Mouse (Mus musculus): ENCODE measurements around the gene Gm5426. TPM values are rescaled to one million over a fixed set of nuclear protein-coding genes. Genes with fewer than 3 reads are reported as not detected.
A peak's percentile ranks its signal among the peaks of the same experiment; 100 is the strongest.
"Not testable (repeated sequence)": the region's sequence is repeated elsewhere in the genome, so short reads cannot be mapped to it uniquely, and the experiment has no call there.

Gm5426 gene
- polyA plus RNA-seq, 1 experiment from 2014 or later: not detected

DNA sequence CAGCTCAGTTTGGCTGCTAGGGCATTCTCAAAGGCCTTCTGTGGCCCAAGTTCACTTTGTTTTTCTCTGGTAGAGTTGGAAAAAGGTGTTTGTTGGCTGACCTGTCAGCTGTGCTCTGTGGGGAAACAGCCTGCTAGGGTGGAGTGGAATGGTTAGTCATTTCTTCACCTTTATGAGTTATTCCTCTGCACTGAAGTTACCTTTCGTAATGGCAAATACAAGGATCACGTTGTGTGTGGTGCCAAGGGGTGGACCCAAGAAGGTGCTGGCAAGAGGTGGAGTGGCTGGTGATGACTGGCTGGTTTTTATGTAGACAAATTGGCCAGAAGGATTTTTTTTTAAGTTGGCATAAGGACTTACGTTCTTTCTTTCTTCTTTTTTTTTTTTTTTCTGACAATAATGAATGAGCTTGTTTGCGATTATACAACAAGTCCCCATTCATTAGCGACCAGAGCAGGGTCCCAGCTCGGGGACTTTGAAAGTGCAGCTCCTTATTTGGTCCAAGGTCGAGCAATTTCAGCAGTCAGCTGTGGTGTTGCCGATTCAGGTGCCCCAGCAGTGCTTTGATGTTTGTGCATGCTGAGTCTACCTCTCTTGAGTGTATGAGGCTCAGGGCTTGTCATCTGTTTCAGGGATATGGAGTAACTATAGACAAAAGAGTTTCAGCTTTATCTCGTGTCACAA lies 10.5 kb upstream of the Gm5426 start:
- no peaks in the 10 kb centered on the region for H3K9me3 ChIP-seq (replicated peaks; ENCODE audit: control insufficient read depth, low read length)
- WGBS (ENCODE audit: insufficient replicate concordance): 59% methylated on average over 9 of the region's 9 CpGs
- H3K27ac ChIP-seq (ENCODE audit: low read length): no peak overlapping the region

DNA sequence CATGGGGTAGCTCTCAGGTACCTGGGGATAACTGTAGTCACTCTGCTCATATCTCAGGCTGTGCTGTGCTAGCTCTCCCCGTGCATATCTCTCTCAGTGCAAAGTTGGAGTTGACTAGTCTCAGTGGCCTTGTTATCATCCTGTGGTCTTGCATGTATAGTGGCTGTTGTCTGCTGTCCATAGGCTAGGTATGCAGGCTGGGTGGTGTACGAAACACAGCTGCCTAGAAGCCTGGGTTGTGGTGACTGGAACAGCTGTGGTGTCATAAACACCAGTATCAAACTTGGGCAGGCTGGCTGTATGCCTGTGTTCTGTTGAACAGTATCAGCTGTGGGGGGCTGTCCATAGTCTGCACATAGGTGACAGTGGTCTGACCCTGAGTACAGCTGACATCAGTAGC lies 7.2 kb upstream of the Gm5426 start:
- Histone ChIP-seq H3K4me1 (ENCODE audit: control insufficient read depth, low read depth, low read length) (peaks cover 3% of the 10 kb centered on the region), H3K36me3 (ENCODE audit: control insufficient read depth, insufficient read depth) (no peaks in the 10 kb centered on the region), H3K4me3 (ENCODE audit: low read depth, low read length) (no peak overlapping the region), H3K27me3 (ENCODE audit: control insufficient read depth, insufficient read depth, low read depth, low read length) (no peaks in the 10 kb centered on the region), H3K9me3 (replicated peaks; ENCODE audit: control insufficient read depth, low read length) (no peaks in the 10 kb centered on the region), H3K9ac (ENCODE audit: low read depth, low read length) (no peak overlapping the region), H3K27ac (ENCODE audit: low read length) (no peak overlapping the region), H3K4me2 (ENCODE audit: low read depth, low read length) (no peak overlapping the region)
- 0 out of 2 replicates have a peak, but pooled peaks have one; percentile 21 for ATAC-seq (ENCODE audit: low read depth)
- 25% methylated on average over 2 of the region's 2 CpGs for WGBS (ENCODE audit: insufficient replicate concordance)

More for the DNA sequence above, 10.5 kb upstream of the Gm5426 start:
- no peak overlapping the region for H3K9ac ChIP-seq (ENCODE audit: low read depth, low read length)
- H3K4me1 ChIP-seq (ENCODE audit: control insufficient read depth, low read depth, low read length): peaks cover 4% of the 10 kb centered on the region
- H3K36me3 ChIP-seq (ENCODE audit: control insufficient read depth, insufficient read depth): no peaks in the 10 kb centered on the region
- H3K27me3 ChIP-seq (ENCODE audit: control insufficient read depth, insufficient read depth, low read depth, low read length): no peaks in the 10 kb centered on the region
- no peak overlapping the region for H3K4me2 ChIP-seq (ENCODE audit: low read depth, low read length)
- no peak for ATAC-seq (ENCODE audit: low read depth)
- H3K4me3 ChIP-seq (ENCODE audit: low read depth, low read length): no peak overlapping the region

DNA sequence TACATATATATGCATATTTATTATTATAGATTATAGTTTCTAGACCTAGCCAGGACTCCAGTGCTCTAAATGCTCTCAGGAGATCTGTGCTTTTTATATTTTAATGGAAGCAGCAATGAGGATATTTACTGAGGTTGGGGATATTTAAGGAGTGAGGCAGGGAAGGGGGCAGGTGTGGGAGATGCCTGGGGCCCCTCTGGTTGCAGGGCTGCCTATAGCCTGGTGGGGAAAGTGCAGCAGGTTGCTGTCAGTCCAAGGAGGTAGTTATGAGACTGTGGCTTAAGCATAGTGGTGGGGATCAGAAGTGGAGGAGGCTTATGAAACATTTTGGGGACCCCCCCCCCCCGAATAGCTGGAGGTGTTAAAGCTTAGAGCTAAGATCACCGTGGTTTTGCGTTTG lies 6.0 kb upstream of the Gm5426 start:
- H3K4me2 ChIP-seq (ENCODE audit: low read depth, low read length): no peak overlapping the region
- 68% methylated on average over 3 of the region's 3 CpGs for WGBS (ENCODE audit: insufficient replicate concordance)
- ATAC-seq (ENCODE audit: low read depth): no peak
- H3K36me3 ChIP-seq (ENCODE audit: control insufficient read depth, insufficient read depth): no peaks in the 10 kb centered on the region
- H3K9ac ChIP-seq (ENCODE audit: low read depth, low read length): no peak overlapping the region
- no peaks in the 10 kb centered on the region; the same call in 1 of the 2 replicates for H3K4me1 ChIP-seq (ENCODE audit: control insufficient read depth, low read depth, low read length)
- no peak overlapping the region for H3K27ac ChIP-seq (ENCODE audit: low read length)
- H3K4me3 ChIP-seq (ENCODE audit: low read depth, low read length): no peak overlapping the region
- H3K9me3 ChIP-seq (replicated peaks; ENCODE audit: control insufficient read depth, low read length): no peaks in the 10 kb centered on the region
- H3K27me3 ChIP-seq (ENCODE audit: control insufficient read depth, insufficient read depth, low read depth, low read length): no peaks in the 10 kb centered on the region

DNA sequence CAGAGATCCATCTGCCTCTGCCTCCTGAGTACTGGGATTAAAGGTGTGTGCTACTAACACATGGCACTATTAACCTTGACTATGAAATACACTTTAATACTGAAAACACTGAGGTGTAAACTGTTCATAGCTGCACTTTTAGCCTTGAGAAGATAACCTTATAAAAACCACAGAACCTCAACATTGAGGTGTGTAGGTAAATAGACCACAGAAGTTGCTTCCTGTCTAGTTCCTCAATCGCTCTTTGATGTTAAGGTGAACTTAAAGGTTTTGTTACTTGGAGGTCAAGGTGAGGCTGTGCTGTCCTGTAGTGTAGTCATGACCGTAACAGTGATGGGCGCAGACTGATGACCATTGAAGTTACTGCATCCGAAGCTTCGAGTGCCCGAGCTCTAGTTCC lies 5.3 kb upstream of the Gm5426 start:
- ATAC-seq (ENCODE audit: low read depth): no peak
- 72% methylated on average over 6 of the region's 6 CpGs for WGBS (ENCODE audit: insufficient replicate concordance)

DNA sequence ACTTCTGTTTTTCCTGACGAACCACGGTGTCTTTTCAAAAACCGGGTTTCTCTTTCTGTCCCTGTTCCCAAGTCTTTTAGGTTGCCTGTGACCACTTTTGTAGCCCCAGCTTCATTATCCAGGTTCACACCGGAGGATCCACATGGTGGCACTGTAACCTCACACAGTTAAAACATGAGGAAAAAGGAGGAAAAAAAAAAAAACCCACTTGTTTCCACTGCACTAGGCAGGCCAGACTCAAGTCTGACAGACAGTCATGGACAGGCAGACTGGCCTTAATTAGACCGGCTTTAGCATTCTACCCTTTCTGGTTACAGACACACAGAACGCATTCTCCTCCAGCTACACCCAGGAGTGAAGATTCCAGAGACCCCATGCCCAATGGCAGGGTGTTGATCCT lies 4.2 kb upstream of the Gm5426 start:
- Histone ChIP-seq H3K27me3 (ENCODE audit: control insufficient read depth, insufficient read depth, low read depth, low read length) (no peaks in the 10 kb centered on the region), H3K4me2 (ENCODE audit: low read depth, low read length) (no peak overlapping the region), H3K9me3 (replicated peaks; ENCODE audit: control insufficient read depth, low read length) (no peaks in the 10 kb centered on the region), H3K4me1 (ENCODE audit: control insufficient read depth, low read depth, low read length) (no peaks in the 10 kb centered on the region), H3K9ac (ENCODE audit: low read depth, low read length) (no peak overlapping the region), H3K4me3 (ENCODE audit: low read depth, low read length) (no peak overlapping the region), H3K36me3 (ENCODE audit: control insufficient read depth, insufficient read depth) (no peaks in the 10 kb centered on the region), H3K27ac (ENCODE audit: low read length) (no peak overlapping the region)
- WGBS (ENCODE audit: insufficient replicate concordance): 18% methylated on average over 6 of the region's 6 CpGs
- ATAC-seq (ENCODE audit: low read depth): no peak

More for the DNA sequence above, 5.3 kb upstream of the Gm5426 start:
- Histone ChIP-seq H3K9ac (ENCODE audit: low read depth, low read length) (no peak overlapping the region), H3K27ac (ENCODE audit: low read length) (no peak overlapping the region), H3K27me3 (ENCODE audit: control insufficient read depth, insufficient read depth, low read depth, low read length) (no peaks in the 10 kb centered on the region), H3K9me3 (replicated peaks; ENCODE audit: control insufficient read depth, low read length) (no peaks in the 10 kb centered on the region), H3K36me3 (ENCODE audit: control insufficient read depth, insufficient read depth) (no peaks in the 10 kb centered on the region), H3K4me1 (ENCODE audit: control insufficient read depth, low read depth, low read length) (no peaks in the 10 kb centered on the region), H3K4me2 (ENCODE audit: low read depth, low read length) (no peak overlapping the region), H3K4me3 (ENCODE audit: low read depth, low read length) (no peak overlapping the region)

DNA sequence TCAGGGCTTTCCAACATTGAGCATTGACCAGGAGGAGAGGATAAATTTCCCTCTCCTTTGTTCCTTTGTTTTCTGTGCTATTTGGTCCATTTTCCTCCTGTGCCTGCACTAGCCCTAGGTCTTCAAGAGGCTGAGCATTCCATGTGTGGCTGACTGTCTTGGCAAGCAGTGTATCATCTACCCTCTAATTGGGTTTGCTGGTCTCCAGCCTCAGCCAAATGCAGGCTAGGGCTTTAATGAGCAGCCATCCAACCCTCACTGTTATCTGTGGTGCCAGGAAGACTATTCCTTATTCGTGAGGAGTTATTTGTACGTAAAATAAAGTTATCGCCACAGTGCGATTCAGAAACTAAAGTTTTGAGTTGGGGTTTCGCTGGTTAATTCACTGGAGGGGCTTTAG lies 2.2 kb downstream of the Gm5426 start:
- no peaks in the 10 kb centered on the region for H3K4me1 ChIP-seq (ENCODE audit: control insufficient read depth, low read depth, low read length)
- no peak for ATAC-seq (ENCODE audit: low read depth)
- no peaks in the 10 kb centered on the region for H3K27me3 ChIP-seq (ENCODE audit: control insufficient read depth, insufficient read depth, low read depth, low read length)
- no peak overlapping the region for H3K4me3 ChIP-seq (ENCODE audit: low read depth, low read length)
- no peaks in the 10 kb centered on the region for H3K36me3 ChIP-seq (ENCODE audit: control insufficient read depth, insufficient read depth)
- no peaks in the 10 kb centered on the region for H3K9me3 ChIP-seq (replicated peaks; ENCODE audit: control insufficient read depth, low read length)
- H3K4me2 ChIP-seq (ENCODE audit: low read depth, low read length): no peak overlapping the region
- H3K27ac ChIP-seq (ENCODE audit: low read length): no peak overlapping the region
- 68% methylated on average over 5 of the region's 5 CpGs for WGBS (ENCODE audit: insufficient replicate concordance)
- H3K9ac ChIP-seq (ENCODE audit: low read depth, low read length): no peak overlapping the region

DNA sequence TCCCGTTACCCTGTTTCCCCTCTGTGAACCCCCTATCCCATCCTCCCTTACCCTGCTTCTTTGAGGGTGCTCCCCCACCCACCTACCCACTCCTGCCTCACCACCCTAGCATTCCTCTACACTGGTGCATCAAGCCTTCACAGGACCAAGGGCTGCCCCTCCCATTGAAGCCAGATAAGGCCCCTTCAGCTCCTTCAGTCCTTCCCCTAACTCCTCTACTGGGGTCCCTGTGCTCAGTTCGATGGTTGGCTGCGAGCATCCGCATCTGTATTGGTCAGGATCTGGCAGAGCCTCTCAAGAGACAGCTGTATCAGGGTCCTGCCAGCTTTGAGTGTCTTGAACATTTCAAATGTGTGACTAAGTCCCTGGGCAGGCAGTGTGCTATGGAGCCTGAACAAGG lies 2.9 kb downstream of the Gm5426 start:
- H3K27me3 ChIP-seq (ENCODE audit: control insufficient read depth, insufficient read depth, low read depth, low read length); H3K4me3 ChIP-seq (ENCODE audit: low read depth, low read length); H3K27ac ChIP-seq (ENCODE audit: low read length); H3K9ac ChIP-seq (ENCODE audit: low read depth, low read length); H3K4me1 ChIP-seq (ENCODE audit: control insufficient read depth, low read depth, low read length); H3K4me2 ChIP-seq (ENCODE audit: low read depth, low read length); H3K36me3 ChIP-seq (ENCODE audit: control insufficient read depth, insufficient read depth); ATAC-seq (ENCODE audit: low read depth); H3K9me3 ChIP-seq (replicated peaks; ENCODE audit: control insufficient read depth, low read length): not testable (repeated sequence)
- WGBS (ENCODE audit: insufficient replicate concordance): 60% methylated on average over 4 of the region's 4 CpGs

DNA sequence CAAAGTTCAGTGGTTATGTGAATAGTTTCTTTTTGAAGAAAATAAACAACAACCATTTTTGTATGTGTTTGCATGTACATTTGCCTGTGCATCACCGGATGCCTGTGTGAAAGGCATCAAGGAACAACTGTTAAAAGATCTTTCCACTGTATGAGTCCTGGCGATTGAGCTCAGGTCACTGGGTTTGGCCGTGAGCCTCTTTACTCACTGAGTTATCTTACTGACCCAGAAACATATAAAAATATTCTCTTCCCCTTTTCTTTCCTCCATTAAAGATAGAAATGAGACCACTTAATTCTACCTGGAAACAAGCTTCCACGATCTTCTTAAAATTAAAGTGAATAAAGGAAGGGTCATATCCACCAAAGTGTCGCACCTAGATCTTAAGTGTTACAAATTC lies 10.2 kb downstream of the Gm5426 start:
- H3K9ac ChIP-seq (ENCODE audit: low read depth, low read length): no peak overlapping the region
- H3K4me3 ChIP-seq (ENCODE audit: low read depth, low read length): no peak overlapping the region
- no peak for ATAC-seq (ENCODE audit: low read depth)
- H3K4me1 ChIP-seq (ENCODE audit: control insufficient read depth, low read depth, low read length): no peaks in the 10 kb centered on the region
- WGBS (ENCODE audit: insufficient replicate concordance): 69% methylated on average over 5 of the region's 5 CpGs
- H3K27me3 ChIP-seq (ENCODE audit: control insufficient read depth, insufficient read depth, low read depth, low read length): no peaks in the 10 kb centered on the region
- H3K9me3 ChIP-seq (replicated peaks; ENCODE audit: control insufficient read depth, low read length): no peaks in the 10 kb centered on the region
- H3K36me3 ChIP-seq (ENCODE audit: control insufficient read depth, insufficient read depth): no peaks in the 10 kb centered on the region
- no peak overlapping the region for H3K27ac ChIP-seq (ENCODE audit: low read length)
- no peak overlapping the region for H3K4me2 ChIP-seq (ENCODE audit: low read depth, low read length)

DNA sequence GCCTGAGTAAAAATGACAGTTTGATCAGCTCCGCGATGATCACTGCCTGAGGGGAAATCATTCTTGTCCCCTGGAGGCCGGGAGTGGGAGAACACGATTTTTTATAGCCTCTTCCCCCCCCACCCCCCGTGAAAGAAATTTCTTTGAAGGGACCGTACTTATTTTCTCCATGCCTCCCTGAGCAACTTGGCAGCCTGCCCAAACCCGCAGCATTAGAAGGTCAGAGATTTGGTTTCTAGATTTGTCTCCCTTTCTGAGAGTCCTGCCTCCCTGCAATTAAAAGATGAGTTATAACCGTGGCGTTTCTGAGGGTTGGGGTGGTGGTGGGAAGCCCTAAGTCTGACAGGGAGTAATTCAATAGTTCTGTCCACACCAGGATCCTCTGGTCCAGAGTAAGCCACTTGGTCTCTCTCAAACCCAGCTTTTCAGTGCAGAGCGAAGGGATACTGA lies 11.9 kb downstream of the Gm5426 start:
- Histone ChIP-seq H3K4me3 (ENCODE audit: low read depth, low read length) (no peak overlapping the region), H3K4me2 (ENCODE audit: low read depth, low read length) (no peak overlapping the region), H3K9ac (ENCODE audit: low read depth, low read length) (no peak overlapping the region), H3K36me3 (ENCODE audit: control insufficient read depth, insufficient read depth) (no peaks in the 10 kb centered on the region), H3K4me1 (ENCODE audit: control insufficient read depth, low read depth, low read length) (no peaks in the 10 kb centered on the region), H3K9me3 (replicated peaks; ENCODE audit: control insufficient read depth, low read length) (no peaks in the 10 kb centered on the region), H3K27ac (ENCODE audit: low read length) (no peak overlapping the region), H3K27me3 (ENCODE audit: control insufficient read depth, insufficient read depth, low read depth, low read length) (no peaks in the 10 kb centered on the region)
- WGBS (ENCODE audit: insufficient replicate concordance): 66% methylated on average over 10 of the region's 10 CpGs
- ATAC-seq (ENCODE audit: low read depth): no peak
